Mouse (Mus musculus): ENCODE data around the gene Gm21119.
"Not testable (repeated sequence)": the region's sequence is repeated elsewhere in the genome, so short reads cannot be mapped to it uniquely, and the experiment has no call there.

Gm21119 gene

DNA sequence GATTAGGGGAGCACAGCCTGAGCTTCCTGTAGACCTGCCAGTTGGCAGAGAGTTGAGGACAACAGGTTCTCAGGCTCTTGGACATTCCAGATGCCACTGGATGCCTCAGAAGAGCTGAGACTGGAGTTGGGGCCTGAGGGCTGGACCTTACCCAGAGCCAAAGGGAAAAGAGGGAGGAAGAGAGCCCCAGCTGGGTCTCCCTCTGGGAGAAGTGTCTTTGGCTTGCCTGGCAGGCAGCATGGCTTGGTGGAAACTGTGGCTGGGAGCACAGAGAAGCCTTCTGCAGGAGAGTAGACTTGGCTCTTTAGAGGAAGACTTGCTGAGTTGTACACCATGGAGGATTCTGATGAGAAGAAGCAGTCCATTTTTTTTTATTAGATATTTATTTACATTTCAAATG is 38.3 kb downstream of the Gm21119 start:
- intact Hi-C loops (cut with DNase I) = not testable (repeated sequence)

DNA sequence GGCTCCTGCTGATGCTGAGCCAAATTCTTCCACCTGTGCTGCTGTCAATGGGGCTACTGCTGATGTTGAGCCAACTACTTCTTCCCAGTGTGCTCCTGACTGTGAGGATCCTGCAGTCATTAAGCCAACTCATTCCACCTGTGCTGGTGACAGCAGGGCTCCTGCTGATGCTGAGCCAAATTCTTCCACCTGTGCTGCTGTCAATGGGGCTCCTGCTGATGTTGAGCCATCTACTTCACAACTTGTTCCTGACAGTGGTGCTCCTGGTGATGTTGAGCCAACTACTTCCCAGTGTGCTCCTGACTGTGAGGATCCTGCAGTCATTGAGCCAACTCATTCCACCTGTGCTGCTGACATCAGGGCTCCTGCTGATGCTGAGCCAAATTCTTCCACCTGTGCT is 63.7 kb downstream of the Gm21119 start:
- intact Hi-C loops (cut with DNase I) = not testable (repeated sequence)
